Mouse (Mus musculus) yolk sac, embryonic 10.5 days (tissue): Measurements from ENCODE around the gene Tmem270.

Experiments used
- DNase-seq: peaks from one replicate; pipeline ENCODE4 v3.0.0-alpha.2; 2017; ENCODE audit warnings: low spot score

The Tmem270 gene

DNA sequence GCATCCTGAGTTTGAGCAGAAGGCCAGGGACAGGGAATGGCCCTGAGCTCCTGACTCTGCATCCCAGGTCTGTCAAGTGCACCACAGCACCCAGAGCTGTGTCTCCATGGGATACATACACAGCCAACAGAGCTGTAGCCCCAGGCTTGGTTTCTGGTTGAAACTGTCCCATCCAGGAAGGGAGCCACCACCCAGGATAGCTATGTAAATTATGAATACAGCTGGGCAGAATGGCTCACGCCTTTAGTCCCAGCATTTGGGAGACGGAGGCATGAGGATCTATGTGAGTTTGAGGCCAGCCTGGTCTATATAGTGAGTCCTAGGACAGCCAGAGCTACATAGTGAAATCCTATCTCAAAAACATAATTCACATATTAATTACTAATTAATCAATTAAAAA is 23.5 kb upstream of the Tmem270 start:
- no peak for DNase-seq

DNA sequence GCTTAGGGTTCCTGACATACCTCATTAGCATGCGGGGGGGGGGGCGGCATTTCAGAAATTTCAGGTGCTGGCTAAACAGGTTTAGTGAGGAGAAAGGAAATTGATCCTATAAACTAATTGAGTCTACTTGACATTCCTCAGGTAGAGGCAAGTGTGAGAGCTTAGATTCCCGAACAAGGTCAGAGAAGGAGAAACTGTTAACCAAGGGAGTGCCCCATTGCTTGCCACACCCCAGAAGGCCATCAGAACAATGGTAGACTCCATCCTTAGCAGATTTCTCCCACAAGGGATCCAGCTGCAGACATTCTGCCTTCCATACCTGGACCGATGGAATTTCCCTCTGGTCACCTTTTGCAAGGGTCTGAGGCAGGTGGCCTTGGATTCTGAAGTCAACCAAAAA is 20.2 kb upstream of the Tmem270 start:
- DNase-seq: no peak

DNA sequence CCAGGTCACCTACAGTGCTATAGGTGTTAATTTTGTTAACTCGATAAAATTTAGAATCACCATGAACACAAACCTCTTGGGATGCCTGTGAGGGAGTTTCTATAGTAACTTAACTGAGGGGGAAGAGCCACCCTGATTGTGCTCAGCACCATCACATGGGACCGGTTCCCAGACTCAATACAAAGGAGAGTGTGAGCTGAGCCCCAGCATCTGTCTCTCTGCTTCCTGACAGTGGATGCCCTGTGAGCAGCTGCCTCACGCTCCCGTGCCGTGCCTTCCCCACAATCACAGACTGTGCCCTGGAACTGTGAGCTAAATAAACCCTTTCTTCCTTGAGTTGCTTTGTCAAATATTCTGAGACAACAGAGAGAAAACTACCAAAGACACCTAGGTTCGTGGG is 16.6 kb upstream of the Tmem270 start:
- no peak for DNase-seq

DNA sequence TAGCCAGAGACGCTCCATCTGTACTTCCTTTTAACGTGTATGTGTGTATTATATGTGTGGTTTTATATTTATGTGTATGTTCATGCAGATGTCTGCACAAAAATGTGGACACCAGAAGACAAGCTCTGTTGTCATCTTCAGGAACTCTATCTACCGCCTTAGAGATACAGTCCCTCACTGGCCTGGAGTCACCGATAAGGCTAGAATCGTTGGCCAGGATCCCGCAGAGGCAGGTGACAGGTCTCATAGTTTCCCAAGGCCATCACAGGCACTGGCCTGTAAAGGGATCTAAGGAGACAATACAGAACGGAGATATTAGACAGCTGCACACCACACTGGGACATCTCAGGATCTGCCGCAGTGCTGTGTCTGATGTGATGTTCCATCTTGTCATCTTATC is 14.6 kb upstream of the Tmem270 start:
- no peak for DNase-seq

DNA sequence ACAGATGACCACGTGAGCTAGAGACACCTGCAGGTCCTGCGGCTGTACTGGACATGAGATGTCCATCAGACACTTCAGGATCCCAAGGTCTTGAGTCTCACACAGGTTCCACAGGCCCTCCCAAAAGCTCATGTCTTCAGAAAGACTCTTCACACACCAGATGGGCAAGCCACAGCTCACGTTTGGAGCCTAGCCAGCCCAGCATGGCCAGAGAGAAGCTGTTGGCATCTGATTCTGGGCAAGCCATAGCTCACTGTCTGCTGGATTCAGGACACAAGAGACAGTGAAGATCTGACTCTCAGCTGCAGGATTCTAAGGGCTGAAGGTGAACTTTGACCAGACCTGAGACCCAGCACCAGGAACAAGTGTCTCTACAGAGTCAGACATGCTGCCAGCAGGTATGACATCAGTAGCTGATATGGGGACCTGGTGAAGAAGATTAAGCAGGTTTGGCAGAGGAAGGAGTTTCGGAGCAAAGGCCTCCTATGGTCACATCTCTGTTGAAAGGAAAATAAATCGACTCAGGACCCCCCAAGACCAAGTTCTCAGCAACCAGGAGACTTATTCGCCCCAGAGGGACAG is 13.7 kb upstream of the Tmem270 start:
- no peak for DNase-seq

DNA sequence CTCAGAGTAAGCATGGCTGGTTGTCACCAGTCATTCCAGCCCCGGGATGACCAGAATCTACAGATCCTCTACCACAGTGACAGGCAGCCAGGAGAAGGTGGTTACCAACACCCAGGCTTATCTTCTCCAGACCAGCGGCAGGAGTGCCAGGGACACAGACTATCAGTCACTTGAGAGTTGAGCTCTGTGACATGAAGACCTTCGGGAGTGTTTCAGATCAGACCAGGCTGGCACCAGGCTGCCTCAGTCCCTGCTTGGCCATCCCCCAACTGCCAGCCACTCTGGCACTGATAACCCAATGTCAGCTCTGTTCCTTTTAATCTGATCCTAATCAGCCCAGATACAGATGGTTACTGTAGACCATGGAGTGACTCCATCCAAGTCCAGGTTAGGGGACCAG is 12.6 kb upstream of the Tmem270 start:
- DNase-seq: no peak

DNA sequence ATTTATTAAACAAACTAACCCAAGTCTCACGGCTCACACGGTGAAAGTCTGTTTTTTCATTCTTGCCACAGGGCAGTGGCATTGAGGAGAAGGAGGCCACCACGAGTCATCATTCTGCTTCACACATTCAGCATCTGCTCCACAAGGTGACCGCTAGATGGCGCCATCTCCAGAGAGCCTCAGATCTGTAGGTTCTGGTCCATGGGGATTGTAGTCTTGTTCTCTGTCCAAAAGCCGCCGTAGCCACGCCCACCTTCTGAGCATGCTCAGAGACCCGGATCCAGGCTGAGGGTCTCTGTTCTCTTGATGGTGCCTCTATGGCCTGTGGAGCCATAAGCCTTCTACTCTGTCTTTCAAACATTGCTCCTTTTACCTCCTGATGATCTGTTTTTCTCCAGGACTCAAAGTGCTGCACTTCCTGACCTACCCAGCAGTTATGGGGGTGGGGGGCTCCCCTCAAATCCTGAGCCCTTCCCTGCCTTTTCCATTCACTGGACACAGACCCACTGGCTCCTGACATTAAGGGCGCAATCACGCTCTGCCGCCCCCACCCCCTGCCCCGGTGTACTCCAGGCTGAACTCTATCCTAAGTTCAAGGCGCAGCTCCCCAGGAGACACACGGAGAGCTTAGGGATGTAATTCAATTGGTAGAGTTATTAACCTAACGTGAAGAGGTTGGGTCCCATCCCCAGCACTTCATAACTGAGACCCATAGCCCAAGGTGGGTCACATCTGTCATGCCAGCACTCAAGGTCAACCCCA is 11.7 kb upstream of the Tmem270 start:
- DNase-seq: no peak

DNA sequence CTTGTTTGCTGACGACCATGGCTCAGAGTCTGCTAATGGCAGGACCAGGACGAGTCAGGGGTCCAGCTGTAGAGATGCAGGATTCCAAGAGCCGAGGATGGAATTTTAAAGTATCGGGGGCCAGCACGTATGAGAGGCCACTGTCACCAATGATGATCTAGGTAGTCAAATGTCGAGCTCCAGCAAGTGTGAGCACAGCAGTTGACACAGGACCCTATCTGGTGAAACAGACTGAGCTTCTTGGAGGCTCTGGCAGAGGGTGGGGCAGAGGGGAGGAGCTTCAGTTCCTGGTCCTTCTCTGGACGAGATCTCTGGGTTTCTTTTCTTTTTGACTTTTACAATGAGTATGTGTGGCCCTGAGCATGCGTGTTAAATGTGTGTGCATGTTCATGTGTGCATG is 8.8 kb upstream of the Tmem270 start, which contains the start of gene Cldn13:
TSS of gene Cldn13 (minus strand) at position 216 of the 400 bp plus-strand sequence.
- no peak for DNase-seq

DNA sequence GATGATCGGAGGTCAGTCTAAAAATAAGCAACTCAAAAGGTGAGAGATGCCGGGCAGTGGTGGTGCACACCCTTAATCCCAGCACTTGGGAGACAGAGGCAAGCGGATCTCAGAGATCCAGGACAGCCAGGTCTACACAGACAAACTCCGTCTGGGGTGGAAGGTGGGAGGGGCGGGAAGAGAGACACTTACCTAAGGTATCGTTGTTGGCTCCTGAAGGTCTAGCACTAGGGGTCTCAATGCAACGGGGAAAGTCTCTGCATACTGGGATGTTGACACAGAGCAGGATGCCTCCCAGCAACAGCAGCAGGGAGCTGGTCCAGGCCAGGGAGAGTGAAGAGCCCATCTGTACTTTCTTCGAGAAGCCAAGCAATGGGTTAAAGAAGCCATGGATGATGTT is 8.0 kb upstream of the Tmem270 start:
- no peak for DNase-seq

DNA sequence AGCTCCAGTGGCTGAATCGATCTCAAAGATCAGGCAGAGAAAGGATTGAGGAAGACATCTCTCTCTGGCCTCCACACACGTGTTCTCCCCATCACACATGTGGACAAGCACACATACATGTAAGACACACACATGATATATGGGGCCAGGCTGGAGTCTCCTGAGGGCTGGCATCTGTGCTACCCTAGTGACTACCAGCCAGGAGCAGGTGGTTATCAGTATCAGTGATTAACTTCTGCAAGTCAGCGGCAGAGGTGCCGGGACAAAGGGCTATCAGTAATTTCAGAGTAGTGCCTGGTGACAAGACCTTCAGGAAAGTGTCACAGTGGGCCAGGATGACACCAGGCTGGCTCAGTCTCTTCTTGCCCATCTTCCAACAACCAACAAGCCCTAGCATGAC is 7.2 kb upstream of the Tmem270 start:
- DNase-seq: no peak

DNA sequence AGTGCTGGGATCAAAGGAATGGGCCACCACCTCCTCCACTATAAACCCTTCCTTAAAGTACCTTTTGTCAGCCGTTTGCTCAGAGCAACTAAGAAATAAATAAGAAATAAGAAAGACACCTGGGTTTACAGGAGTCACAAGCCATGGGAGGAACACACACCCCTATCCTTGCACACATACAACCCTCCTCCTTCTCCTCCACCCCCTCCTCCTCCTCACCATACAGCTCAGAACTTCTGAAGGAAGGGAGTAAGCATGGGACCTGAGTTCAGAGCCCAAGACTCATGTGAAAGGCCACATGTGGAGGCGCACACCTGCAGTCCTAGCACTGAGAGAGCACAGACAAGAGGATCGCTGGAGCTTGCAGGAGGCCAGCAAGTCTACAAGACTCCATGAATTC is 6.8 kb upstream of the Tmem270 start:
- no peak for DNase-seq

DNA sequence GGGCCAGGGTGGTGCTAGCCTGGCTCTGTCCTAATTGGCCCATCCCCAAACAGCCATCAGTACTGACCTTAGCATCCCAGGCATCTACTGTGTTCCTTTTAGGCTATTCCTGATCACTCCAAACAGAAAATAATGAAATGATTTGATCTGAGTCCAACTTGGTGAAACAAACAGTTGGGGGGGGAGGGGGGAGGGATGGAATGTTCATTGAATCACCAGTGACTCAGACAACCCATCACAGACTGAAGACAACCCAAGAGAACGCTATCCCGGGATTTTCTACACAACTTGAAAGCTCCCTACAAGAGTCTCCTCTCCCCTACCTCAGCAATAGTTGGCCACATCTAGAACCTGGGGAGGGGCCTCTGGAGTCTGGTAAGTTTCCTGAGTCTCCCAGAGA is 5.4 kb upstream of the Tmem270 start:
- DNase-seq: no peak

DNA sequence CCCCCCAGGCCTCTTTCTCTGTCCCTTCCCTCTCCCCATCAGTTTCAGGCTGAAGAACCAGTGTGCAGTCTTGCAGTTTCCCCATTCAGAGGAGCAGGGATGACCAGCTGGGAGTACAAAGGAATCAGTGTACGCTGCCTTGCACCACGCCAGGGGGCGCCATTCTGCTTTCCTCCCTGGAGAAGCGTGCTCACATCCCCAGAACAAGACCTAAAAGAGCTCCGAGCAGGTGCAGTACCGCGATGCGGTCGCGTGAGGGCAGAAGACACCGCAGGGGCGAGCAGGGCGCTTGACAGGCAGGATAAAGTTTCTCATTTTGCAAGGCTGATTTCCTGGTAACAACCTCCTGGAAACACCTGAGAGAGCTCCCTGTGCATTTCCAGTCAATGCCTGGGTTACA is 602 bp upstream of the Tmem270 start:
- peak; percentile 89 for DNase-seq

DNA sequence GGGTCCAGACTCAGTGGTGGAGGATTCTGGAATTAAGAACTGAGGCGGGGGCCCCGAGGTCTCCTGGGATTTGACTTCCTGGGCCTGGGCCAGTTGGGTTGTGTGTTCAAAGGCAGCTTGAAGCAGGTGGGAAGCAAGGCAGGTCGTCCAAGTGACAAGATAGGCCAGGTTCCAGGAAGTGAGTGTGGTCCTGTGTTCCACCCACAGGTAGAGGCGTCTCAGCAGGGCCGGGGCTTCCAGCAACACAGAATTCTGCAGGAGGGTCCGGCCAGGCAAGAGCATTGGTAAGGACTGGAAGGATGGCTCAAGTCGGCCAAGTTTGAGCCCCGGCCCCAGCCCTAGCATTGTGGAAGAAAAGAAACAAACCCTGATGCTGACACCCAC is 4.9 kb downstream of the Tmem270 start:
- no peak for DNase-seq

DNA sequence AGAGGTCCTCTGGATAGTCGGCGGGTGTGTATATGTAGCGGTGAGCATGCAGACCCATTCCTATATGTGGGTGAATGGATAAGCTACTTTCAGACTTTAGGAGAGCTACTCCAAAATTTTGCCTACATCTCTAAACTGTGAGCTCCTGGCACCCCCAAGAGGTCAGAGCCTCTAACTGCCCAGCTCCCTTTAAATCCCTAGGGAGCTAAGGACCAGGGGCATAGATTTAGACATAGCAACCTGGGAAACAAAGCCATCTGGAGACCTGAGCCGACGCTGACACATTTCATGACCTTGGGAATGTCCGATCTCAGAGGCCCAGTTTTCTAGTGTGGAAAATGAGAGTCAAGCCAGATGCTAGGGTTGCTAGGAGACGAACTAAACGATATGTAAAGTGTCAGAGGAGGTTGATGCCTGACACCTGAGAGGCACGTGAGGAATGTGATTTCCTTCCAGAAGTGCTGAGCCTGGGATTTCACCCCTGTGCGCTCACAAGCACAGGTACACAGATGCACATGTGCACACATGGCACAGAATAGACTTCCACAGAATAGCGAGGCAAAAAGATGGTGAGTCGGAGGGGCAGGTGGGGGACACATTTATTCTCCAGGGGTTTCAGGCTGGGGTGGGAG is 5.4 kb downstream of the Tmem270 start:
- DNase-seq: peak; percentile 42

DNA sequence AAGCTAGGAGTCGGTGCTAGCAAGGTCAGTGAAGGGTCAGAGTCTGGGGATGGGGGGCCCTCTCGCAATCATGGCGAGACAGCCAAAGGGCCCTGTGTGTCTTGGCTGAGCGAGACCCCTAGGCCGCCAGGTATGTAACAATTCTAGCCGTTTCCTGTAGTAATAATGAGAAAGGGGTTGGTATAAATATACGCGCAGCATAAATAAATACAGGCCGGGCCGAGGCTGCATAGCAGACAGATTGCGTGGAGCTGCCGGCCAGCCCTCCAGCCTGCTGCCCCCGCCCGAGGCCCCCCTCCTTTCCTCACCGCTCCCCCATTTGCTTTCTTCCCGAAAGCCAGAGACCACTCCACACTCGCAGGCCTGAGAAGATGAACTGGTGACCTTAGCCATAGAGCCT is 8.9 kb downstream of the Tmem270 start:
- DNase-seq: no peak

DNA sequence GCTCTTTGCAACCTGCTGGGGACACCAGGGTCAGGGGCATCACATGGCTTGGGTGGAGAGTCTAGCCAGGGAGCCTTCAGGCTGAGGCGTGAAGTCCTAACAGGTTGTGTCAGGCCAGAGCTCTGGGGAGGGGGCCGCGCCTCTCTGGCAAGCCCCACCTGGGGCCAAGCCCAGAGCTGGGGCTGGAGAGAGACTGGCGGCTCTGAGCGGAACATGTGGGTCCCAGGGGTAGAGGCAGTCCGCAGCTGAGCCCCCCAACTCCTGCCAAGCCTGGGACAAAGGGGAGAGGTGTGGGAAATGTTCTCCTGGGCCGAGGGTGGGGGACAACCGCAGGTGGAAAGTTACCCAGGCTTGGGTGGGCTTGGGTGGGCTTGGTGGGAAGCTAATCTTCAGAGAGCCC is 9.6 kb downstream of the Tmem270 start:
- no peak for DNase-seq

DNA sequence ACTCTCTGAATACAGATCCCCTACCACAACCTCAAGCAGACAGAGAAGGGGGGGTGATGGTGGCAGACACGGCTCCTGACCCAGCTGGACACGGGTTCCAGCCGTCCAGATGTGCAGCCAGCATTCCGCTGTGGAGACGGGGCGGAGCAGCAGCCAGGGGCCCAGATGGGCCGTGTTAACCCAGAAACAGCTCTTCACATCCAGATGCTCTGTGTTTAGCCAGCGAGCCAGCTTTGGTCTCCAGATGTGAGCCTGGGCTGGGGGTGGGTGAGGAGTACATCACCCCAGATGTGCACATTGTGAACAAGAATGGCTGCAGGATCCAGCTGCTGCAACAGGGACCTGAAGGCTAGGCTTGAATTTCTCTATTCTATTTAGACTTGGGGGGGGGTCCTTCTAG is 11.2 kb downstream of the Tmem270 start:
- DNase-seq: no peak

DNA sequence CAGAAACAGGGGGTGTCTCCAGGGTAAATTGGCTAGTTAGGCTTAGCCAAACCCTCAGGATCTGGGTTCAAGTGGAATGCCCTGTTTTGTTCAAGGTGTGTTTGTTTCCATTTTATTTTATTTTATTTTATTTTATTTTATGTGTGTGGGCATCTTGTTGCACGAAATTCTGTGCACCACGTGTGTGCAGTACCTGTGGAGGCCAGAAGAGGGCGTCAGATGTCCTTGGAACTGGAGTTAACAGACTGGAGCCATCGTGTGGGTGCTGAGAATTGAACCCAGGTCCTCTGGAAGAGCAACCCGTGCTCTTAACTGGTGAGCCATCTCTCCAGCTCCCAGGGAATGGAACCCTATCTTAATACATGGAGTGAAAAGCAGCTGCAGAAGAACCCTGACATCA is 13.8 kb downstream of the Tmem270 start:
- no peak for DNase-seq

DNA sequence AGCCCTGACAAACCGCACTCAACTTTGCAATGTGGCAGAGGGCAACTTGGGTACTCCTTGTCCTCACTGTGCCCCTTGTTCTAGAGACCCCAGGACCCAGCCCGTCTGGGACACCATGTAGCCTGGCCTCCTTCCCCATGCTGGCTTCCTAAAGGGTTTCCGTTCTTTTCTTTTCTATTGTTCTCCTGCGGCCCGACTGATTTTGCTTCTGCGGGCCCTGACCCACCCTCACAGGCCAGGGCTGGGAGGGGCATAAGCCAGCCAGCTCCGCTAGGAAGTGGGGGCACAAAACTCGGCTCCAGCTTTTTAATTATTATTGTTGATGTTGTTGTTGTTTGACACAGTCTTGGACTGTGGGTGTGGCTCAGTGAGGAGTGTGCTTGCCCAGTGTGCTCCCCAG is 15.0 kb downstream of the Tmem270 start:
- no peak for DNase-seq

DNA sequence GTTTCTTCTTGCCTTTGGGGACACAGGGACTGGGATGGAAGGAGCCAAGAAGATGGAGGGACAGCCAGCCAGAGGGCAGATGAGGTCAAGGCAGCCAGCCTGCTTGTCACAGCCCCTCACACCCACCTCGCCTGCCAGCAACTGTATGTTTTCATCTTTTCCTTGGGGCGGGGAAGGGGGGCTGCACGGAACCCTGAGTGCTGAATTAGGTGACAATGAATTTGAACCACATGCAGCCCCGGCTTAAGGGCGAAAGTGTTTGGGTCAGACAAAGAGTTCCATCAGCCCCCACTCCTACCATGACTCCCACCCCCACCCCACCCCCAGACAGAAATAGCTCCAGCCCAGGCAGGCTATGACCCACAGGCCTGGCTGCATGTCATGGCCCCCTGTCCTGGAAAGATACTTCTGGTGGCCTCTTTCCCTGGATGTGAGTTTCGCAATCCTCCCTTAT is 15.9 kb downstream of the Tmem270 start:
- no peak for DNase-seq

DNA sequence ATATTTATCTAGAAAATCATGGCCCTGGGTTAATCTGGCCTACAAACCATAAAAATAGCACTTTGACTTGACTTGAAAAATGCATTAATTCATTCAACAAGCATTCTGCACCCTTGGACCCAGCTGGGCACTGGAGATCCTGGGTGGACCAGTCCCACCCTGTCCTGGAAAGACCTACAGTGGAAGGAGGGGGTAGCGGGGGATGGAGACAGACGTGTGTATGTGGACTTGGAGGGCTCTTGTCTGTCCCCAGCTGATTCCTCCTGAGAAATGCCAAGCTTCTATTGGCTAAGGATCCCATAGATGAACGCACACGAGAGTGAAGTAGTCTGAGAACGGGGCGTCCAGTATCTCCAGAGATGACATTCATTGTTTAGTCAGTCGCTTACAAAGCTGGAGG is 18.0 kb downstream of the Tmem270 start:
- DNase-seq: no peak
